Mouse (Mus musculus): ENCODE results near the gene Mettl5.
"Not testable (repeated sequence)": the region's sequence is repeated elsewhere in the genome, so short reads cannot be mapped to it uniquely, and the experiment has no call there.

The Mettl5 gene

DNA sequence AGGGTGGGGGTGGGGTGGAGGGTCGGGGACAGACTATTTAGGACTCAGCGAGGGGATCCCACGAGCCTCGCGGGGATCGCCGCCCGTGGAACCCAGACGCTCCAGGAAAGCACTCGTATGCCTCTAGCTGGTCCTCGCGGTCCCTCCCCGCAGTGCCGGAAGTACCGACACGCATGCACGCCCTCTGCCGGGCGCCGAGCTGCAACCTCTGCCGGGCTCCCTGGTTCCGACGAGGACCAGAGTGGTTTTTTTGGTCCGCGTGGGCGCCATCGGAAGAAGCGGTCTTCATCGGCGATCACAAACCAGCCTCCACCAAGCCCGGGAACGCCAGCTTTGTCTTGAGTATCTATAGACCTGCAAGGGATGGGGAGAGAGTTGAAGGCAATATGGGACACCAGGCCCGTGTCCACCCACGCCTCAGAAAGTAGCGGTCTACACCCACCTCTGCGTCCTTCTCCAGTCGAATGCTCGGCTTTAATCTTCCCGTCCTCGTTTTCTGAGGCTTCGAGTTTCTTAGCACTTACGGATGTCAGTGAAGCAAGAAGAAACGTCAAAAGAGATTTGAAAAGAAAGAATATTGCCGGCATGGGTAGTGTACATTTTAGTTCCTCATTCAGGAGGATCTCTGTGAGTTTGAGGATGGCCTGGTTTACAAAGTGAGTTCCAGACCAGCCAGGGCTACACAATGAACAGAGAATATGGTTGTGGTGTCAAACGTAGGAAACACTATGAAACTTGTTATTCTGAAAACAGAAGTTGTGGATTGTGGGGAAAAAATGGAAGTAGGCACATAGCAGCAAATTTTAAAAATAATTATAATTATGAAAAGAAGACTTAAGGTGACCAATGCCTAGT is at the start of gene Mettl5:
Mettl5 (minus strand) TSS at position 165 of the 855 bp plus-strand sequence.
- DNase-seq (ENCODE audit: low spot score), result peak; percentile 80

DNA sequence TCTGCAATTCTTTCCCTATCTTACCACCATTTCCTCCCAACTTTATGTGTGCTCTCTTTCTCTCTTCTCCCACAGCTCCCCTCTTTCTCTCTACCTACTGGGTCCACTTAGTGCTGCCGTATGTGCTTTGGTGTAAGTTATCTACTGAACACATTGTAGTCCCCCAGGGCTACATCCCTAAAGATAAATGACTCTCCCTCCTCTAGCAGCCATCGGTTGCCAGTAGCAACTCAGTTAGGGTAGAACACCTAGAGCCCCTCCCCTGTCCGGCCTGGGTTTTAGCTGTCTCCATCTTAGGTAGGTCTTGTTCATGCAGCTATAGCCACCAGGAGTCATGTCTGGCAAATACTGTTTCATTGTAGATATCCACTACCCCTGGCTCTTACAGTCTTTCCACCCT is 39.5 kb upstream of the Mettl5 start:
- no peak for DNase-seq (ENCODE audit: low spot score)

DNA sequence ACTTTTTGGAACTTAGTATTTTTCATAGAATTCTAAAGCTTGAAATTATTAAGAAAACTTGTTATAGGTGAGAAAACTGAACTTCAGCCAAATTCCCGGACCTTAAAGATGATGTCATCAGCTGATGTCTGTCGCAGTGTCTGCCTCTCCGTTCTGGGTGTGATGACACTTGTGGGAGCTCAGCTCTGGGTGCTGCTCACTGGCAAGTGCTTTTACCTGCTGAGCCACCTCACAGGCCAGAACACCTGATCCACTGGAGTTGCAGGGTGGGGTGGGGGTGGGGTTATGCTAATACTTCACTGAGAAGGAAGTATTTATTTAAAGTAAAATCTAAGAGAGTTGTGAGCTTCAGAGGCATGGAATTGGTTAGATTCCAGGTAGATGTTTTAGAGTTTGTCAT is 31.9 kb upstream of the Mettl5 start:
- DNase-seq (ENCODE audit: low spot score), result no peak

DNA sequence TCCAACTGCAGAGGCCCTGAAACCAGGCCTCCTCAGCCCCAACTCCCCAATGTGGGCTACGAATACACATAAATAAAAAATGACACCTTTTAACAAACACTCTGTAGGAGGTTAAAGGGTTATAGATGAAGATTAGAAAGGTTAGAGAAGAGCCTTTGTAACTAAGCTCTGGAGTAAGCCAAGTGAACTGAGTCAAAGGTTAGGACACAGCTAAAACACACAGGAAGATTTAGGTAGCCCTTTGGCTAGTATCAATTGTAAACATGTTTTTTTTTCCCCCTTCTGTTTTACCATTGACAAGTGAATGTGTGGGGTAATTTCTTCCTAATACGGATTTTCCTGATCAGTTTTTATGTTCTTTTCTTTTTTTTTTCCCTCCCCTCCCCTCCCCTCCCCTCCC is 27.4 kb upstream of the Mettl5 start:
- no peak for DNase-seq (ENCODE audit: low spot score)

DNA sequence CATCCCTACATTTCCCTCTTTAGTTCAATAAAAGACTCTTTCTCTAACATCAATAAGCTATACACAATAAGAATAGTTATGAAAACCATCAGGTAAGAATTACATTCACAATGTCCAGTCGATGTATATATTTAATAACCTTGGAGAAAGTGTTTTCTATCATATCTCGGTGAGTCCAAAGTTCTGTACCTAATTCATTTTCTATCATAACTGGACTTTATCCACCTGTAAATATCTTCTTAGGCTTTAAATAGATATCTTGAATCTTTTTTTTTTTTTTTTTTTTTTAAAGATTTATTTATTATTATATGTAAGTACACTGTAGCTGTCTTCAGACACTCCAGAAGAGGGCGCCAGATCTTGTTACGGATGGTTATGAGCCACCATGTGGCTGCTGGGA is 22.0 kb upstream of the Mettl5 start:
- not testable (repeated sequence) for DNase-seq (ENCODE audit: low spot score)

DNA sequence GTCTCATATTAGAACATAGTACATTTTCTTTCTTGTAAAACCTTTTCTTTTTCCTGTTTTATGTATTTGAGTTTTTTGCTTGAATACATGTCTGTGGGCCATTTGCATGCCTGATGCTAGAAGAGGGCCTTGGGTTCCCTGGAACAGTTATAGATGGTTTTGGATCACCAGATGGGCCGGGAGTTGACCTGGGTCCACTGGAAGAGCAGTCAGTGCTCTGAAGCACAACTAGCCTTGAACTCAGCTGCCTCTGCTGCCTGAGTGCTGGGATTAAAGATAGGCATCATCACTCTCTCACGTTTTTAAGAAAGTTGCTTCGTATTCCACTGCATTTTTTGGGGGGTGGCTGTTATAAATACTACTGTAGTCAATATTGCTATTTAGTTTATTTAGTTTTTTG is 18.1 kb upstream of the Mettl5 start:
- no peak for DNase-seq (ENCODE audit: low spot score)

DNA sequence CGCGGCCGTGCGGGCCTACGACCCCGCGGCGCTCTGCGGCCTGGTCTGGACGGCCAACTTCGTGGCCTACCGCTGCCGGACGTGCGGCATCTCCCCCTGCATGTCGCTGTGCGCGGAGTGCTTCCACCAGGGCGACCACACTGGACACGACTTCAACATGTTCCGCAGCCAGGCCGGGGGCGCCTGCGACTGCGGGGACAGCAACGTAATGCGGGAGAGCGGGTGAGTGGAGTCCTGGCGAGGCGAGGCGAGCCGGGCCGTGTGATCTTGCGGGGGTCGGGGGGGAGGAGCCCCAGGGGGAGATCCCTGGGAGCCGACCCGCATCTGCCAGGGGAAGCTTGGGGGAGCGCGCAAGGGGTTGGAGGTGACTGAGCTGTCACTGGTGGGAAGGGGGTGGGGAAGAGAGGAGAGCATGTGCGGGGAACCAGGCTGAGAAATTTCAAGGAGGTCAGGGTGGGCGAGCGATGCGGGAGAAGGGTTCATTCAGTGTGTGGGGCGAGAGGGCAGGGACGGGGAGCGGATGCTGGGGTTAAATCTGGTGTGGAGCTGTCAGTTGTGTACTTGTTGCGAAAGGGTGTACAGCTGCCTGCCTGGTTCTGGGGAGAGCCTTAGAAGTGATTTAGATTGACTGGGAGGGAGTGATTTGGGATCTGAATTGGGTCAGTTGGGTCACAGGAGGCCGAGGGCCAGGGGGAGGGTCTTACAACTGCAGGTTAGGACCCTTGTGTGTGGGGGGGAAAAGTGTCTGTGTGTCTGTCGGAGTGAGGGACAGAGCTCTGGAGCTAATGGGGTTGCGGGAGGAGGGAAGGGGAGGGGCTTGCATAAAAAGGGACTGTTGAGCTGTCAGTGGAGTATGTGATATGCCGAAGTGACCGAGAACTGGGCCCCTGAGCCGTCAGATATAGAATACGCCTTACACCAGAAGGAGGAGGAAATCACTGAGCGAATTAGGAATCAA is 12.5 kb upstream of the Mettl5 start:
- DNase-seq (ENCODE audit: low spot score), result peak; percentile 53

DNA sequence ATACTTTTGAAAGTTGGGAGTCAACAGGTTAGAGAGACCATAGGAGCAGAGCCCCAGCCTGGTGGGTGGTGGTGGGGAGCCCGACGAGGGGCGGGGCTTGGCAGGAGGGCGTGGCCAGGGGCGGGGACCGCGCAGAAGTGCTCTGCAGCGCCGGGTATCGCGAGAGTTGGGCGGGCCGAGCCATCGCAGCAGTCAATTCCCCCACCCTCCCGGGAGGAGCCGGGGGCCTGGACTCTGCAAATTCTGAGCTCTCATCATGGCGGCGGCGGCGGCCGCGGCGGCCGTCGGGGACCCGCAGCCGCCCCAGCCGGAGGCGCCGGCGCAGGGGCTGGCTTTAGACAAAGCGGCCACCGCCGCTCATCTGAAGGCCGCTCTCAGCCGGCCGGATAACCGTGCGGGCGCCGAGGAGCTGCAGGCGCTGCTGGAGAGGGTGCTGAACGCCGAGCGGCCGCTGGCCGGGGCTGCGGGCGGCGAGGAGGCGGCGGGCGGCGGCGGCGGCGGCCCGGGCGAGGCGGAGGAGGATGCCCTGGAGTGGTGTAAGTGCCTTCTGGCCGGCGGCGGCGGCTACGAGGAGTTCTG is 11.7 kb upstream of the Mettl5 start, which contains the start of gene Ubr3:
Ubr3 (plus strand) TSS at position 208 of the 579 bp plus-strand sequence.
- peak; percentile 99 for DNase-seq (ENCODE audit: low spot score)

DNA sequence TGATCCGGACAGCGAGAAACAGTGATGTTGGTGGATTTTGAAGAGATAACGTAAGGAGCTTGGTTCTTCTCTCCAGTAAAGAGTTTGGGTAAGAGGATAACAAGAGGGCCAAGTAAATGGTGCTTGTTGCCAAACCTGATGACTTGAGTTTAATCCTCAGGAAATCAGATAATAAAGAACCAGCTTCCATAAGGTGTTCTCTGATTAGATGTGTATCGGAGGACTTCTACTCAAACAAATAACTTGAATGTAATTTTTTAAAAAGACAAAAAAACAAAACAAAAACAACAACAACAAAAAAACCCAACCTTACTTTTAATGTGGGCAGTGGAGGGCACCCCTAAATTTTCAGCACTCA is 10.8 kb upstream of the Mettl5 start:
- no peak for DNase-seq (ENCODE audit: low spot score)

DNA sequence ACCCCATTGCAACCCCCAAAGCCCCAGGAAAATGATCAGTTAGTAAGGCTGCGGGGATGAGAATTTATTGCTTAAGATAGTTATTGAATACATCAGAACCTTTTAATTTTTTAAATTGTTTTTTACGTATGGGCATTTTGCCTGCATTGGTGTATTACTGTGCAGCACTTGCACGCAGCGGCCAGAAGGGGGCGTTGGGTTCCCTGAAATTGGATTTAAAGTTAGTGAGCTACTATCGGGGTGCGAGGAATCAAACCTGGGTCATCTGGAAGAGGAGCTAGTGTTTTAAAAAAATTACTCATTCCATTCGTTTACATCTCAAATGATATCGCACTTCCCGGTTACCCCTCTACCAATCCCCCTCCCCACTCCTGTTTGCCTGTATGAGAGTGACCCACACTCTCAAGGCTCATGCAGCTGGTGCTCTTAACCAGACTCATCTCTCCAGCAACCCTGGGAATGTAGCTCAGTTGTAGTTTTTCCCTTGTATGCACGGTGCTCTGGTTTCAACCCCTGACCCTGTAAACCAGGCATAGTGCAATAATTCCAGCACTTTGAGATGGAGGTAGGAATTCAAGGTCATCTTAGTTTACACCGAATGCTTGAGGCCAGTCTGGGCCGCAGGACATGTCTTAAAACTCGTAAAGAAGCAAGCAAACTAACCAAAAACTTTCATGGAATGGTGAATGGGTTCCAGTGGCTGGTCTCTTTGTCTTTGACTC is 10.2 kb upstream of the Mettl5 start:
- DNase-seq (ENCODE audit: low spot score), result no peak

DNA sequence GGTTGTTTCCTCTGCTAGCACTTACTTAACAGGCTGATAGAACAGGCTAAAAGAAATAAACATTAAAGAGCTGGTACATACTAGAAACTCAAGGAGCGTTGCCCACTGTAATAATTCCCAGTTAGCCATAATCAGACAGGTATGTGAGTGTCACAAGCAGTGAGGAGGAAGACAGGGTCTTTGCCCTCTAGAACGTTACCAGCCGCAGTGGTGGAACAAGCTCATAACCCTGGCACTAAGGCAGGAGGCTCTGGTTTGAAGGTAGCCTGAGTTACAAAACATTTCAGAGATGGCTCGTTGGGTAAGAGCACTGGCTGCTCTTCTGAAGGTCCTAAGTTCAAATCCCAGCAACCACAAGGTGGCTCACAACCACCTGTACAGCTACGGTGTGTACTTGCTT is 8.5 kb upstream of the Mettl5 start:
- DNase-seq (ENCODE audit: low spot score), result no peak

DNA sequence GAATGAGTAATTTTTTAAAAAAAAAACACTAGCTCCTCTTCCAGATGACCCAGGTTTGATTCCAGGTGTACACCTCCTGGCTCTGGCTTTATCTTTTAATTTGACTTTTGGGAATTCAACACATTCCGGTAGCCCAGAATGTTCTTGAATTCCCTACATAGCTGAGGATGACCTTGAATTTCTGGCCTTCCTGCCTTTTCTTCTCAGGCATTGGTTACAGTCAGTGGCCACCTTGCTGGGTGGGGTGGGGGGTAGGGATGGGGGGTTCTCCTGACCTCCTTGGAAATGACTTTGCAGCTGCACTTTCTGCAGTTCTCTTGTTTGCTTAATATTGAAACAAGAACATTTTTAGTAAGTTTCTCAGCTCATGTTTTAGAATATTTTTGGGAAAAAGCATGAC is 7.7 kb upstream of the Mettl5 start:
- no peak for DNase-seq (ENCODE audit: low spot score)

DNA sequence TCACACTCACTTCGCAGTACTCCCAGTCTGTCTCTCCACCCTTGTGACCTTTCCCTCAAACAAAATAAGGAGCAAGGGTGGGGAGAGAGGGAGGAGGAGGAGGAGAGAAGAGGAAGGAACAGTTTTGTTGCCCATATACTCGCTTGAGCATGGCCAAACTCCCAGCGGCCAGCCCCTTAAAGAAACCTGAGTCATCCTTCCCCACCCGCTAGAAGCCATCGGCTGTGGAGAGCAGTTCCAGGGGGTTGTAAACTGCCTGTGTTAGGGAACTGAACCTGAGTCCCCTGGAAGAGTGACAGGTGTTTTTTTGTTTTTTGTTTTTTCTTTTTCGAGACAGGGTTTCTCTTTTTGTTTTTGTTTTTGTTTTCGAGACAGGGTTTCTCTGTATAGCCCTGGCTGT is 5.4 kb upstream of the Mettl5 start:
- no peak for DNase-seq (ENCODE audit: low spot score)

DNA sequence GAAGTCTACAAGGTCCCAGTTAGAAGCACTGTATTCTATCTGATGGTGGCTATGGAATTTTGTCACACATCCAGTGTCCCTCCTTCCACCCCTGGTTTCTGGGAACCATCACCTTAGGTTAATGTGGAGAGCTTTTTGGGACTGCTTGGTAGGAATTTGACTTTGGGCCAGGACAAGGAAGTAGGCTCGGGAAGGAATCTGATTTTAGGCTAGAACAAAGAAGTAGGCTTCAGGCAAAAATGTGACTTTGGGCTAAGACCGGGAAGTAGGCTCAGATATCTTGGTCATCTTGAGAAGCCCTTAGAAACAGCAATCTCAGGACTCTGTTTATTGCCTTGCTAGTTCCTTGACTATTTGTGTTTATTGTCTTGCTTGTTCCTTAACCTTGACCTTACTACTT is 3.5 kb upstream of the Mettl5 start:
- no peak for DNase-seq (ENCODE audit: low spot score)

DNA sequence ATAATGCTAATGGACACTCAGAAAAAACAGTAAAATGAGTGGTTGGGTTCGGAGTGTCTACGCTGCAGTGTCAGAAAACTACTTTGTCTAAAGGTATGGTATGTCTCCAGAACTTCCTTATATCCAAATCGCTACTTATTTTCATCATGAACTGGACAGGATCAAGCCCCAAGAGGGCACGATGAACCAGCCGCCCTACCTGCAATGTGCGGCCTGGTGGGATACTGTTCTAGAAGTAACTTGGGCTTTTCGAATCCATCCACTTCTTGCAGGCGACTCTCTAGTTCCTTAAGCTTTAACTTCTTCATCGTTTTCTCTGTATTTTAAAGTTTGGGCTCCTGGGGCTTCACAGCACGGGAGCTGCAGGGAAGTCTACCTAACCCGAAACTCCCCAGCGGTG is 365 bp downstream of the Mettl5 start:
- DNase-seq (ENCODE audit: low spot score), result peak; percentile 13

DNA sequence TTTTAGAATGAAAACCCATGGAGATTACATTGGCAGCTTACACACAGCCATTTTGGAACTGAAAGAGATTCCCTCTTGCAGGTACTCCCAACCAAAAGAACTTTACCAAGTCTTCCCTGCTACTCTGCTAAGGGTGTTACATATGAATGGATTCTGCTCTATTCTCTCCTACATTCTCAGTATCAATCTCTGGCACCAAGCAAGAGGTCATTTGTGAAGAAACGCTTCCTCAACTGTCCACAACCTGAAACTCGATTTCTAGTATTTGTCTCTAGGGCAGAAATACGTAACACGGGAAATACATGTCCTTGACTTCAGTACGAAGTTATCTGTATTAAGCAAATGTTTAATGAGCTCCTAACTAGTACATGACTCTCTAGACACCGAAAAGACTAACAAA is 834 bp downstream of the Mettl5 start:
- DNase-seq (ENCODE audit: low spot score), result no peak

DNA sequence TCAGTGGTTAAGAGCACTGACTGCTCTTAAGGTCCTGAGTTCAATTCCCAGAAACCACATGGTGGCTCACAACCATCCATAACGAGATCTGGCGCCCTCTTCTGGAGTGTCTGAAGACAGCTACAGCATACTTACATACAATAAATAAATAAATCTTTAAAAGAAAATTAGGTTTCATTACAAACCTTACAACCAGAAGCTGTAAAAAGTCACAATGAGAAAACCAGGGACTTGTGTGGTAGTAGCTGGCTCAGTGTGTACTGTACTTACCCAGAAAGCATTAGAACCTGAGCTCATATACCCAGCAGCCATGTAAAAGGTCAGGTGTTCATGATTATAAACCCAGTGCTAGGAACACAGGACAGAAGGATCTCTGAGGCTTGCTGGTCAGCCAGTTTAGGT is 1.4 kb downstream of the Mettl5 start:
- DNase-seq (ENCODE audit: low spot score), result no peak

DNA sequence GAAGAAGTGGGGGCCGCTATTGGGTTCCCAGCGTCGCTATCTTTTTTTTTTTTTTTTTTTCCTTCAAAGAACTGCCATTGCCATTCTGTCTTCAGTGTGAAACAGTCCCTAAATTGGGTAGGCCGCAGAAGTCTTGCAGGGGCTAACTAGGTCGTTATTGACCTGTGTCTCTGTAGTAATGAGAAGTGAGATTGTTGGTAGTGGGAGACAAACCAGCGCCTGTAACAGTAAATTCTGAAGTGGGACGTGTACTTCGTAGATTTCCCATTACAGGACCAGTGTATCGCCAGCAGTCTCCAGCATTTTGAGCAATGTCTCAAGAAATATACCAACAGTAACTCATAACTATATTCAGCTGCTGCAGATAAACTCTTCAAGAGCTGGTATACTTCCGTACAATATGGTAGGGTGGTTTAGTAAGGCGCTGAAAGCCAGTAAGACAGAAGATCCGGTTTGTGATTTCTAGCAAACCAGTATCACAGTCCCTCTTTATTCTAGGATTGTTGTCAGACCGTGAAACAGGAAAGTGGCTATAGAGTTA is 23.2 kb downstream of the Mettl5 start:
- no peak for DNase-seq (ENCODE audit: low spot score)

DNA sequence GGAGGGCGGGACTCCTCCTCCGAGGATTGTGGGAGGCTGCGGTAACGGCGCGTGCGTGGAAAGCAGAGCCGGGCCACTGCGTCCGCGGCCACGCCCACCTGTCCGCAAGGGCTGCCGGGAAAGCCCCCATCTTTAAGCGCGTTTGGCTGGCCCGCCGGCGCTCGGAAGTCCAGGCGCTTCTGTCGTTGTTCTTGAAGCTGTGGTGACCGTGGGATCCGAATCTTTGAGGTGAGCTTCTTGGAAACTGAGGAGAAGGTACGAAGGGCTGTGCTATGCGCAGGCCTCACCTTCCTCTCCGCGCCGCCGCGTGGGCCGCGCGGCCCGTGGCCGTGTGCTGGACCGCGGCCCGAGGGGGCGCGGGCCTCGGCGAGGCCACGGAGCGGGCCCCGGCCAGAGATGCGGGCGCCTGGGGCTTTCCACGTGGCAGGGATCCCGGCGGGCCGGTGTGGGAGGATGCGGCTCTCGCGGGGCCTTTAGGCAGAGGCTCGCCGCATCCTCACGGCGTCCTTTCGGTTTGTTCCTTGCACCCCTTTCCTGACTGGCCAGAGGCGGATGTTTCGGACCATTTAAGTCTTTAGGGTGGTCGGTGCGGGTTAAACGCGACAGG is 23.8 kb downstream of the Mettl5 start, which contains the start of gene Ssb:
Ssb (plus strand) TSS at position 78 of the 607 bp plus-strand sequence.
- DNase-seq (ENCODE audit: low spot score), result peak; percentile 92

DNA sequence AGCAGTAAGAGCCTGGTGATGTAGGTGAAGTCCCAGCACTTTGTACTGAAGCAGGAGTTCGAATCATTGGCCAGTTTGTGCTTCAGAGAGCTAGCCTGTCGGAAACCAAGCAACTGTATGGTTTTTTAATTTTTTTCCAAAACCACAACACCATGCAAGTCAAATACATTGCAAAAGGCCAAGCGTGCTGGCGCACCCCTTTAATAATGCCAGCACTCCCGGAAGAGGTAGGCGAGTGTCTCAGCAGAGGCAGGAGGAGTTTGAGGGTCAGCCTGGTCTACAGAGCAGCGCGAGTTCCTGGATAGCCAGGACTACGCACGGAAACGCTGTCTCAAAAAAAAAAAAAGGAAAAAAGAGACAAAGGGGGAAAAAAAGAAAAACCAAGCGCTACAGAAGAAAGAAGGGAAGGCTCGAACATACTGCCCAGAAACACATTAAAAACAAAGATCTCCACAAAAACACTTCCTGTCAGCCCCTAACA is 24.4 kb downstream of the Mettl5 start:
- DNase-seq (ENCODE audit: low spot score), result no peak

DNA sequence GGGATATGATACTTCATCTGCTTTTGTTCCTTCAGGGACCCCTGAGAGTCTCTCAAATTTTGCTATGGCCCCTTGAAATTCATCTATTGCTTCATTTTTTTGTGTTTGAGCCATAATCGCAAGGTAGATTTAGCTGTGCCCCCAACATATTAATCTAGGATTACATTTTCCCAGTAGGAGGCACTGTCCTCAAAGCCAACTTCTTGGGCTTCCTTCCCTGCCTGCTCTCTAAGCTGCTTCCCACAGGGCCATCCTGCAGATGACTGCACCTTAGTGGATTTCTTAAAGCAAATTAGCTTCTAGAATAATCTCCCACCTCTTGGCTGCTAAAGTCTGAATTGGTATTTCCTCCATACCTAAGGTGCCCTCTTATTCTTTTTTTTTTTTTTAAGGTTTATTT is 27.5 kb downstream of the Mettl5 start:
- DNase-seq (ENCODE audit: low spot score), result no peak

All from urinary bladder, postnatal 25 days (tissue).